Mouse (Mus musculus) hematopoietic stem cell, adult 5-6 weeks (primary cell): ENCODE data around the gene Cdc42ep1. TPM values are rescaled to one million over a fixed set of nuclear protein-coding genes. Genes with fewer than 3 reads are reported as not detected.

Source experiments
- ATAC-seq, 2 experiments: fragments of 125-278 bp in 1 of 2; replicated peaks in 1 of 2; 2 replicates each; pipeline ENCODE4 v1.8.0; 2016 to 2017; ENCODE audit warnings: inconsistent platforms in 2 of 2, mild to moderate bottlenecking in 2 of 2, moderate number of reproducible peaks in 2 of 2, low read depth in 1 of 2, moderate TSS enrichment in 1 of 2; ENCODE audit not compliant: low FRiP score in 2 of 2, poor library complexity in 2 of 2, severe bottlenecking in 2 of 2, insufficient read depth in 1 of 2, low TSS enrichment in 1 of 2
- total RNA-seq: library from RNA; stranded (forward); fragments of 172-1452, 232-1000 nt; gene quantifications from 2 replicates; pipeline ENCODE4 v1.2.3, GENCODE M21; 2017

Cdc42ep1 gene
- total RNA-seq, 1 experiment from 2014 or later, result not detected

GRCm38 (mm10) chr15:78816074-78816391 is 26.4 kb upstream of the Cdc42ep1 start:
- ATAC-seq, result no peak

- peak; percentile 85 to 92 for ATAC-seq
Observed at GRCm38 (mm10) chr15:78826213-78827204, 15.9 kb upstream of the Cdc42ep1 start.

- ATAC-seq, result peak in 1 of 2 experiments; percentile 30; a peak in 1 of 4 replicates
Observed at GRCm38 (mm10) chr15:78828315-78828714, 14.1 kb upstream of the Cdc42ep1 start.

GRCm38 (mm10) chr15:78829636-78830035 is 12.8 kb upstream of the Cdc42ep1 start:
- no peak for ATAC-seq

GRCm38 (mm10) chr15:78830742-78831719 is 11.4 kb upstream of the Cdc42ep1 start:
- ATAC-seq, result no peak

- ATAC-seq, result no peak
Observed at GRCm38 (mm10) chr15:78831720-78832657, 10.4 kb upstream of the Cdc42ep1 start.

GRCm38 (mm10) chr15:78832701-78833123 is 9.7 kb upstream of the Cdc42ep1 start:
- no peak for ATAC-seq

- ATAC-seq, result no peak; a peak in 1 of 4 replicates
Observed at GRCm38 (mm10) chr15:78833582-78833981, 8.8 kb upstream of the Cdc42ep1 start.

GRCm38 (mm10) chr15:78834233-78835005 is 8.0 kb upstream of the Cdc42ep1 start:
- ATAC-seq, result no peak

- ATAC-seq, result peak; percentile 27 to 53; a peak in 1 of 4 replicates
Observed at GRCm38 (mm10) chr15:78835200-78836085, 7.0 kb upstream of the Cdc42ep1 start.

GRCm38 (mm10) chr15:78836086-78836621 is 6.3 kb upstream of the Cdc42ep1 start:
- ATAC-seq, result no peak

- ATAC-seq, result no peak
Observed at GRCm38 (mm10) chr15:78839744-78840143, 2.7 kb upstream of the Cdc42ep1 start.

- ATAC-seq, result no peak
Observed at GRCm38 (mm10) chr15:78840241-78840640, 2.2 kb upstream of the Cdc42ep1 start.

GRCm38 (mm10) chr15:78840751-78841150 is 1.7 kb upstream of the Cdc42ep1 start:
- ATAC-seq, result no peak

GRCm38 (mm10) chr15:78841161-78841790 is 1.1 kb upstream of the Cdc42ep1 start:
- ATAC-seq, result no peak
